Mouse (Mus musculus) E14TG2a.4 (cell line): Measurements from ENCODE around the gene Hist1h4i.

ENCODE experiments used
- CTCF ChIP-seq: conservative IDR thresholded peaks from 2 replicates; pipeline ENCODE4 v1.5.1; 2014; ENCODE audit warnings: low read length
- NANOG ChIP-seq: IDR thresholded peaks from 2 replicates; pipeline ENCODE4 v1.6.1; 2014; ENCODE audit warnings: borderline replicate concordance, low read length, mixed read lengths
- POU5F1 ChIP-seq: IDR thresholded peaks from 2 replicates; pipeline ENCODE4 v1.6.1; 2014; ENCODE audit warnings: low read length, borderline replicate concordance

GRCm38 (mm10) chr13:22040464-22041141, 559 bp downstream of the Hist1h4i start:
- TF ChIP-seq CTCF, result no peak
- no peak for TF ChIP-seq NANOG
- TF ChIP-seq POU5F1, result no peak
